Mouse (Mus musculus) Patski (cell line): ENCODE results near the gene Fbxo24. TPM values are rescaled to one million over a fixed set of nuclear protein-coding genes. Genes with fewer than 3 reads are reported as not detected.
A peak's percentile ranks its signal among the peaks of the same experiment; 100 is the strongest.

Source experiments
- ATAC-seq: fragments of 100-300 bp; one replicate; pipeline ENCODE4 v1.8.0; 2021
- CTCF ChIA-PET: fragments of 350-600 bp; sonication (Branson Sonifier 250); formaldehyde crosslinking; loops from one replicate; lab custom pipeline; 2022; ENCODE audit warnings: inconsistent platforms; lab: Charles Lee
- POLR2A ChIA-PET: fragments of 350-600 bp; sonication (Branson Sonifier 250); formaldehyde crosslinking; loops from one replicate; lab custom pipeline; 2022; ENCODE audit warnings: antibody characterized with exemption, inconsistent platforms; lab: Charles Lee
- DNase-seq: peaks from one replicate; pipeline ENCODE4 v3.0.0-alpha.2; 2011; ENCODE audit warnings: low read depth, low spot score
- H3K27me3 ChIP-seq: fragments of 371-371 bp; one replicate; pipeline ENCODE4 v1.5.1; 2021
- CTCF ChIP-seq: fragments of 100-300 bp; IDR thresholded peaks from one replicate; pipeline ENCODE4 v1.5.1; 2021
- in situ Hi-C: fragments of 300-500 bp; cut with MboI; formaldehyde crosslinking; loops from 3 replicates; pipeline ENCODE4 v1.11.1; 2018; ENCODE audit warnings: low pct_unique_long_range_greater_than_20kb, mixed read lengths
- polyA plus RNA-seq: library from polyadenylated mRNA; unstranded; gene quantifications from one replicate; pipeline ENCODE4 v1.2.3, GENCODE M21; 2021

The Fbxo24 gene
- polyA plus RNA-seq, 1 experiment from 2014 or later, result 2.5 TPM

DNA sequence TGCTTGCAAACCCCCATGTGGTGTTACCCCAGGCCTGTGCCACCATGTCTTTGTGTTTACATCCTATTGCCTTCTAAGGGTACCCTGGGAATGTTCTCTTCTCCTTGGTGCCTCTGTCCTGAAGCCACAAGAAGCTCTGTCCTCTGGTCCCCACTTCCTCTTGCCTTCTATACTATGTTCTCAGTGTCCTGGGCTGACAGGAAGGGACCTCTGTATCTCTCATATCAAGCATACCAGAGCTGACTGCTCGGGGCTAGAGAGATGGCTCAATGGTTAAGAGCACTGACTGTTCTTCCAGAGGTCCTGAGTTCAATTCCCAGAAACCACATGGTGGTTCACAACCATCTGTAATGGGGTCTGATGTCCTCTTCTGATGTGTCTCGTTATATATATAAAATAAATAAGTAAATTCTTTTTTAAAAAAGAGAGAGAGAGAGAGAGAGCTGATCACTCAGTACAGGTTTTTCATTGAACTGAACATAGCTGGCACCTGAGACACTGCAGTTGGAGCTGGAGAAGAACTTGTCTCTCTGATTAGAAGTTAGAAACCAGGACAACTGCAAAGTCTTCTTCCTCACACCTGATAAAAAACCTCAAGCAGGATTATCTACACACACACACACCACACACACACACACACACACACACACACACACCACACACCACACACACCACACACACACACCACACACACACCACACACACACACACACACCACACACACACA, 30.5 kb downstream of the Fbxo24 start:
- POLR2A ChIA-PET, result interaction anchor here (1.0 kb wide), 1 partner anchor 67 kb away, joined by 5 read pairs; no protein-coding TSS in a partner anchor
- in situ Hi-C loops, result no loop called here
- DNase-seq (no peak), ATAC-seq (no peak)
- CTCF ChIA-PET, result interaction anchor here (0.9 kb wide), 1 partner anchor 54 kb away, joined by 3 read pairs; no protein-coding TSS in a partner anchor
- H3K27me3 ChIP-seq, result no peaks in the 10 kb centered on the region
- no peak for TF ChIP-seq CTCF

DNA sequence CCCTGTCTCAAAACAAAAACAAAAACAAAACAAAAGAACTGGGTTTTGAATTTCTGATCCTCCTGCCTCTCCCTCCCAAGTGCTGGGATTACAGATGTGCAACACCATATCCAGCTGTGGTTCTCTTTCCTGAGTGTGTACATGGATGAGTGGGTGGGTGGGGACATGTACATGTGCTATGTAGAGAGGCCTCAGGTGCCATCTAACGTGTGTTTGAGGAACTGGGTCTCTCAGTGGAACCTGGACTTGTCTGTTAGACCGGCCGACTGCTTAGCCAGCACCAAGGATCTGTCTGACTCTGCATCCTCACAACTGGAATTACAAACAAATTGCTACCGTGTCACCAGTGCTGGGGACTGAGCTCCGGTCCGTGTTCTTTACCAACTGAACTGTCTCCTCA, 31.2 kb downstream of the Fbxo24 start:
- DNase-seq, result no peak
- no peak for TF ChIP-seq CTCF
- POLR2A ChIA-PET, result interaction anchor here (1.0 kb wide), 1 partner anchor 66 kb away, joined by 5 read pairs; no protein-coding TSS in a partner anchor
- H3K27me3 ChIP-seq, result no peaks in the 10 kb centered on the region
- CTCF ChIA-PET, result no interaction called here
- no peak for ATAC-seq
- in situ Hi-C loops, result no loop called here

DNA sequence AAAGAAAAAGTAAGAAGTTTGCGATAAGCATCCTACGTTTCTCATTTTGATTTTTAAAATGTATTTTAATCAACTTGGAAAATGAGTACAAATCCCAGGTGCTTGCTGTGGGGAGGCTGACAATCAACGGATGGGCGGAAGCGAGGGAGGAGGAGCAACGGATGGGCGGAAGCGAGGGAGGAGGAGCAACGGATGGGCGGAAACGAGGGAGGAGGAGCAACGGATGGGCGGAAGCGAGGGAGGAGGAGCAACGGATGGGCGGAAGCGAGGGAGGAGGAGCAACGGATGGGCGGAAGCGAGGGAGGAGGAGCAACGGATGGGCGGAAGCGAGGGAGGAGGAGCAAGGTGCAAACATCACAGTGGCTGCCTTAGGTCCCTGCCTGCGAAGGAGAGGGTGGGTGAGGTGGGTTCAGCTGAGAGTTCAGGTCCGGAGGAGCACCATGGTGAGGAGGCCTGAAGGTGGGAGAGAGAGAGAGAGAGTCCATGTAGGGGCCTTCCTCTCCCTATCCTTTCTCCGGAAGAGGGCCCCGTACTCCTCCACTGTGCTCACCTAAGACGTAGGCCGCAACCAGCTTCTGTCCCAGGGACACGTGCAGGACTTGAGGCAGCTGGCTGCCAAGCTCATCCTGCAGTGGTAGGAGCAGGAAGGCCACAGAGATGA, 32.1 kb downstream of the Fbxo24 start:
- no peak for ATAC-seq
- no peak for DNase-seq
- ChIA-PET CTCF (no interaction called here), POLR2A (interaction anchor here (0.6 kb wide), 1 partner anchor 10 kb away, joined by 3 read pairs; no protein-coding TSS in a partner anchor)
- in situ Hi-C loops, result no loop called here
- no peaks in the 10 kb centered on the region for H3K27me3 ChIP-seq
- TF ChIP-seq CTCF, result no peak

DNA sequence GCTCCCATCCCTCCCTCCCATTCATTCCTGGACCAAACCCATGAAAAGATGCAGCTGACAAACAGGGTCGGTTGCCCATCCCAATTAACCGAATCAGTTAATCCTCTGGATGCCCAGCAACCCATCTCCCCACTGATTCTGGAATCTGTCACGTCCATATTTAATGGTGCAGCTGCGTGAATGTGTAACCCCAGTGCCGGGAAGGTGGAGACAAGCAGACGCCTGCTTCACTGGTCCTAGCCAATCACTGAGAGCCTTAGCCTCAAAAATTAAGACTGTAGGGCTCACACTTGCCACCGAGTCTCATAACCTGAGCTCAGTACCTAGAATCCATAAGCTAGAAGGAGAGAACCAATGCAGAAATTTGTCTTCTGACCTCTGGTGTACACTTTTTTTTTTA, 32.9 kb downstream of the Fbxo24 start:
- ATAC-seq, result no peak
- CTCF ChIA-PET, result no interaction called here
- POLR2A ChIA-PET, result interaction anchor here (1.1 kb wide), 1 partner anchor 13 kb away, joined by 3 read pairs; no protein-coding TSS in a partner anchor
- H3K27me3 ChIP-seq, result no peaks in the 10 kb centered on the region
- in situ Hi-C loops, result no loop called here
- DNase-seq, result no peak
- TF ChIP-seq CTCF, result no peak

DNA sequence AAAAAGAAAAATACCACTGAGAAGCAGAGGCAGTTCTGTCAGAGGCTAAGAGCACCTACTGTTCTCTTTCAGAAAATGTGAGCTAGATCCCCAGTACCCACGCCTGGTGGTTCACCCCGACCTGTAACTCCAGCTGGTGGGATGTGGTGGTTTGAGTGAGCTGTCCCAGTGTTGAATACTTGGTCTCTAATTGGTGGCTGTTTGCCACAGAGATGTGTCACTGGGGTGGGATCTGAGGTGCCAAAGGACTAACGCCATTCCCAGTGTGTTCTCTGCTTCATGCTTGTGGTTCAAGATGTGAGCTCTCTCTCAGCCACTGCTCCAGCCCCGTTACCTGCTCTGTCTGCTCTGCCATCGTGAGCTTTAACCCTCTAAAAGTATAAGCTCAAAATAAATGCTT, 38.3 kb downstream of the Fbxo24 start:
- no peak for ATAC-seq
- TF ChIP-seq CTCF, result no peak
- in situ Hi-C loops, result no loop called here
- H3K27me3 ChIP-seq, result no peaks in the 10 kb centered on the region
- DNase-seq, result no peak
- ChIA-PET POLR2A (no interaction called here), CTCF (interaction anchor here (0.9 kb wide), 1 partner anchor 67 kb away, joined by 3 read pairs; no protein-coding TSS in a partner anchor)

DNA sequence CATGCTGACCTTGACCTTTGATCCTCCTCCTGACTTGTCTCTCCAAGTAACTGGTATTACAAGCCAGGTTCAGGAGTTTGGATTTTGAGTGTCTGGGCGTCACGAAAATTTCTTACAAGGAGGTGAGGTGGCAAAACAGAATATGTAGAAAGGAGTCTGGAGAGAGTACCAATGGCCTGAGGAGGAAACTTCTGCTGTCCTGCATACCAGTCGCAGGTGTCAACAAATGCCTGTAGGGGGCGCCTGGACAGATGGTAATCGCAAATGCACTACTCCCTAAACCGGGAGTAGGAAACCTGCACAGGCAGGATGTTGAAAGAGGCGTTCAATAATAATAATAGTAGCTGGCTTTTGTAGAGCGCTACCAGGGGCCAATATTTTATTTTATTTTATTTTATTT, 43.8 kb downstream of the Fbxo24 start:
- peak; percentile 85 for TF ChIP-seq CTCF
- ATAC-seq (no peak), DNase-seq (no peak)
- in situ Hi-C loops, result no loop called here
- ChIA-PET CTCF (interaction anchor here (1.4 kb wide), 1 partner anchor 29 kb away, joined by 3 read pairs; no protein-coding TSS in a partner anchor), POLR2A (no interaction called here)
- H3K27me3 ChIP-seq, result peaks cover 5% of the 10 kb centered on the region

DNA sequence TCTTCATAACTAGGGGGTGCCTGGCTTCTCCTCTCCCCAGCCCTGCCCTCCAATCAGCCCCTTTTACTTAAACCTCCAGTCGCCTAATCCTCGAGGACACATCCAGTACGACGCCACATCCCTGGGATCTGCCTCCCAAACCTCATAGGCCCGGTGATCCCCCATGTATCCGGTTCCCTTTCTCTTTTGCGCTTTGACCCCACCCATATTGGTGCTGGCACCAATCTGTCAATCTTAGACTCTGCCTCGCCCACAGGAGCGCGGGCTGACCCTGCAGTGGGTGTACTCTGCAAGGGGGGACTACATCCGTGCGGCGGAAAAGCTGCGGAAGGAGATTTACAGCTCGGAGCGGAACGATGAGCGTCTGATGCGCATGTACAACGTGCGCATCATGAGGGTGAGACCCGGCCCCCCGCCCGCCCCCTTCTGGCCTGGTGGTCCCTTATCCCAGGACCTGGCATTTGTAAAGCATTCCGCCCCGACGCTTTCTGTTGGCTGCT, 45.1 kb downstream of the Fbxo24 start:
- no peak for ATAC-seq

DNA sequence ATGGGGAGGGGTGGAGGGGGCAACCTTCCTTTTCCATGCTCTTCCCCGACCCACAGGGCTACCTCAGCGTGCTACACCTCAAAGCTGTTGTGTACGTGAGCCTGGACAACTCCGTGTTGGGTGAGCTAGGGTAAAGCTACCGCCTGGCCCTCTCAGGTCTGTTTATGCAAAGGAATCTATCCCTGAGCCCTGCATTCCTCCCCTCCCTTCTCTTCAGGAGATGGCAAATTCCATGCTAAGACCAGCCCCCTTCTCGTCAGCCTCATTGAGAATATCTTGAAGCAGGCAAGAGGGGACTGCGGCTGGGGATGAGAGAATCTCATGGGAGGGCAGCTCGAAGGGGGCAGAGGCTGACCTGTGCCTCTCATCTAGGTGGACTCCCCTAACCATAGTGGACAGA, 46.1 kb downstream of the Fbxo24 start:
- ATAC-seq (no peak), DNase-seq (no peak)
- H3K27me3 ChIP-seq, result peaks cover 5% of the 10 kb centered on the region
- CTCF ChIA-PET, result no interaction called here
- in situ Hi-C loops, result no loop called here
- no peak for TF ChIP-seq CTCF
- POLR2A ChIA-PET, result no interaction called here

More for the DNA sequence above, 45.1 kb downstream of the Fbxo24 start:
- ChIA-PET CTCF (no interaction called here), POLR2A (no interaction called here)
- DNase-seq, result no peak
- H3K27me3 ChIP-seq, result peaks cover 5% of the 10 kb centered on the region
- in situ Hi-C loops, result no loop called here
- TF ChIP-seq CTCF, result no peak

DNA sequence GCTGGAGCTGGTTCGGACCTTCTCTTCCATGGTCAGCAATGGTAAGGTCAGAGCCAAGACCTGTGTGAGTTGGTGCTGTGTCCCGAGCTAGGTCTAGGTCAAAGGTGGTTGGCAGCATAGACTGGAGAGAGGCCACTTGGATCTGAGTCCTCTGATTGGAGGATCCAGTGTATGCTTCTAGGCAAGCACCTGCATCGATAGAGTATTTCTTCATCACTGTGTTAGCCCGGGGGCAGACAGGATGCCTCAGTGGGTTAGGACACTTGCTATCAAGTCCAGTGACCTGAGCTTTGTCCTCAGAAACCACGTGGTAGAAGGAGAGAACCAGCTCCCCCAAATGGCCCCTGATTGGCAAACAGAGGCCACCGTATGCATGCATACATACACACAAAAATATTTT, 48.6 kb downstream of the Fbxo24 start:
- in situ Hi-C loops, result no loop called here
- CTCF ChIA-PET, result no interaction called here
- no peak for TF ChIP-seq CTCF
- DNase-seq (no peak), ATAC-seq (no peak)
- POLR2A ChIA-PET, result no interaction called here
- peaks cover 5% of the 10 kb centered on the region for H3K27me3 ChIP-seq

DNA sequence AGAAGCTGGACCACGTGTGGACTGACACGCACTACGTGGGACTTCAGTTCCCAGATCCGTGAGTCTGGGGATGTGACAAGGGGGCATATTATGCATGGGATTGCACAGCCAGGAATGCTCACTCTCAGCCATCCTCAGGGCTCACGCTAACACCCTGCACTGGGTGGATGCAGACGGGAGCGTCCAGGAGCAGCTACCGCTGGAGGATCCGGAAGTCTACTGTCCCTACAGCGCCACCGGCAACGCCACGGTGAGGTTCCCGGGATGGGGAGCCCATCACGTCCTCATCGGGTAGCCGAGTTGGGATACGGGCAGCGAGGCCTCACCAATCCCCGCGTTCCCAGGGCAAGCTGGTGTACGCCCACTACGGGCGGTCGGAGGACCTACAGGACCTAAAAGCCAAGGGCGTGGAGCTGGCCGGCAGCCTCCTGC, 54.3 kb downstream of the Fbxo24 start:
- DNase-seq, result no peak
- H3K27me3 ChIP-seq, result peaks cover 10% of the 10 kb centered on the region
- TF ChIP-seq CTCF, result no peak
- CTCF ChIA-PET, result interaction anchor here (1.0 kb wide), 1 partner anchor 14 kb away, joined by 3 read pairs; no protein-coding TSS in a partner anchor
- ATAC-seq, result no peak
- in situ Hi-C loops, result loop anchor here (25.0 kb wide), 1 partner anchor 762 kb away; no protein-coding TSS in a partner anchor
- POLR2A ChIA-PET, result no interaction called here
